Mouse (Mus musculus) hindbrain, embryonic 14.5 days (tissue): ENCODE data around the gene Vhl. TPM values are rescaled to one million over a fixed set of nuclear protein-coding genes. Genes with fewer than 3 reads are reported as not detected.

Experiments
- ATAC-seq: fragments of 200-750 bp; cut with Nextera tagmentation; 2 replicates; pipeline ENCODE4 v1.8.0; 2017; ENCODE audit warnings: moderate number of reproducible peaks, mild to moderate bottlenecking, moderate TSS enrichment, moderate library complexity; ENCODE audit not compliant: low FRiP score
- DNase-seq: peaks from one replicate; pipeline ENCODE4 v3.0.0-alpha.2; 2015; ENCODE audit warnings: low spot score
- H3K27ac ChIP-seq: fragments of 300-500 bp; sonication (generic); 2 replicates; pipeline ENCODE4 v1.5.1; 2014; ENCODE audit warnings: mild to moderate bottlenecking, moderate library complexity
- H3K27me3 ChIP-seq: fragments of 300-500 bp; sonication (generic); 2 replicates; pipeline ENCODE4 v1.6.1; 2014; ENCODE audit warnings: mild to moderate bottlenecking, low read length, mixed read lengths; ENCODE audit not compliant: control insufficient read depth, insufficient read depth
- H3K36me3 ChIP-seq: fragments of 300-500 bp; sonication (generic); replicated peaks from 2 replicates; pipeline ENCODE4 v1.6.1; 2014; ENCODE audit not compliant: control insufficient read depth, insufficient read depth
- H3K4me1 ChIP-seq: fragments of 300-500 bp; sonication (generic); replicated peaks from 2 replicates; pipeline ENCODE4 v1.6.1; 2014; ENCODE audit warnings: antibody characterized with exemption, low read length, mixed read lengths; ENCODE audit not compliant: control insufficient read depth, insufficient read depth
- H3K4me2 ChIP-seq: fragments of 300-500 bp; sonication (generic); replicated peaks from 2 replicates; pipeline ENCODE4 v1.6.1; 2014; ENCODE audit warnings: mild to moderate bottlenecking, moderate library complexity
- H3K4me3 ChIP-seq: fragments of 300-500 bp; sonication (generic); replicated peaks from 2 replicates; pipeline ENCODE4 v1.5.1; 2014; ENCODE audit warnings: mild to moderate bottlenecking, low read length
- H3K9ac ChIP-seq: fragments of 300-500 bp; sonication (generic); 2 replicates; pipeline ENCODE4 v1.6.1; 2014
- H3K9me3 ChIP-seq: fragments of 300-500 bp; sonication (generic); 2 replicates; pipeline ENCODE4 v1.6.1; 2016; ENCODE audit warnings: low read length; ENCODE audit not compliant: control insufficient read depth
- WGBS: fragments of 180-500 bp; shearing (Covaris S2); extraction: QIAGEN DNeasy Blood & Tissue Kit; methylation state at CpG from one replicate; pipeline ENCODE4 v1.1.7; 2014; 5-methylcytosine and 5-hydroxymethylcytosine counted together
- polyA plus RNA-seq: library from polyadenylated mRNA; unstranded; fragments of >200 nt; fragmentation: Nextera tagmentation; extraction: Ambion mirVana; gene quantifications from 2 replicates; pipeline ENCODE4 v1.2.1, GENCODE M21; 2014

Gene Vhl
- polyA plus RNA-seq, result 86.5 and 96.9 TPM in 2 replicates

DNA sequence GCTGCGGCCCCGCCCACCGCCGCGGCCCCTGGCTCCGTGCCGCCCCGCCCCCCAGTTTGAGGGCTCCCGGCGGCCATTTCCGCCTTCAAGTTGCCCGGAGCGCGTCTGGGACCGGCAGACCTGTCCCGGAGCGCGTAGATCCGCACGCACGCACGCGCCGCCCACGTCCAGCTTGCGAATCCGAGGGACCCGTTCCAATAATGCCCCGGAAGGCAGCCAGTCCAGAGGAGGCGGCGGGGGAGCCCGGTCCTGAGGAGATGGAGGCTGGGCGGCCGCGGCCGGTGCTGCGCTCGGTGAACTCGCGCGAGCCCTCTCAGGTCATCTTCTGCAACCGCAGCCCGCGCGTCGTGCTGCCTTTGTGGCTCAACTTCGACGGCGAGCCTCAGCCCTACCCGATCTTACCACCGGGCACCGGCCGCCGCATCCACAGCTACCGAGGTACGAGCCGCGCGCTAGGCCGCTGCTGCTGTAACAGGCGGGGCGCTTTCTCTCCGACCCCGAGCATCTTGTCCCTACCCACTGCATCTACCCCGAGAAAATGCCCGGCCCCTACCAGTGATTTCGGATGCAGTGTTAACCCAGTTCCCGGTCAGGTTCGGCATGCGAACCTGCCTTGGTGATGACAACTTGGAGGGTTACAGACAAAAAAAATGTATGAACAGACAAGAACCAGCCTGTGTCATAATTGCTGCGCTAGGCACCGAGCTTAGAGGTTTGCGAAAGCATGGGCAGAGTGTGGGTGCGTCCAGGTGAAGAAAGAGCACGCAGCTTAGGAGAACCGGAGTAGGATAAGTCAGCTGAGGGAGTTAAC, at the start of gene Vhl:
Vhl (plus strand) TSS at position 19 of the 811 bp plus-strand sequence.
- peak within 1 kb of the TSS; percentile 77 for H3K4me3 ChIP-seq
- ATAC-seq (peak; percentile 86), DNase-seq (peak; percentile 77)
- peak within 1 kb of the TSS; percentile 62 for H3K4me2 ChIP-seq
- H3K36me3 ChIP-seq, result peaks cover 14% of the 10 kb centered on the region
- H3K27ac ChIP-seq, result peak within 1 kb of the TSS; percentile 76
- no peaks in the 10 kb centered on the region for H3K27me3 ChIP-seq
- under 1% methylated on average over 71 of the region's 76 CpGs for WGBS
- H3K9me3 ChIP-seq, result no peaks in the 10 kb centered on the region
- H3K9ac ChIP-seq, result peak within 1 kb of the TSS; percentile 70
- peaks cover 13% of the 10 kb centered on the region for H3K4me1 ChIP-seq

DNA sequence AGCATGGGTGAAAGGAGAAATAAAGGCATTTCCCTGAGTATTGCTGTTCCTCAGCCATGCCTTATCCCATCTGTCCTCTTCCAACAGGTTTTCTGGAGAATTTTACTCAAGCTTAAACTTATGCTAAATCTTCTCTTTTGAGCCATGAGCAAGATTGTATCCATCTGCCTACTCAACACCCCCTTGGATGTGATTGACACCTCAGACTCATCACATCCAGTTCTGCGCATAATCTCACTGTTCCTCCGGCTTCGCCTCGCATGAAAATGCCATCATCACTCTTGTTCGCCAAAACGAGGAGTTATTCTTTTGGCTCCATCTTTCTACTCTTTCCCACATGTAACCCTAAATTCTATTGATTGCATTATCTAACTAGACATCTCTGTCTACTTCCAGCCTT, 47.7 kb upstream of the Vhl start:
- DNase-seq (no peak), ATAC-seq (no peak)
- Histone ChIP-seq H3K9ac (no peak overlapping the region), H3K36me3 (no peaks in the 10 kb centered on the region), H3K4me2 (no peak overlapping the region), H3K4me1 (no peaks in the 10 kb centered on the region), H3K9me3 (no peaks in the 10 kb centered on the region), H3K4me3 (no peak overlapping the region), H3K27ac (no peak overlapping the region), H3K27me3 (no peaks in the 10 kb centered on the region)
- 97% methylated on average over 6 of the region's 6 CpGs for WGBS

DNA sequence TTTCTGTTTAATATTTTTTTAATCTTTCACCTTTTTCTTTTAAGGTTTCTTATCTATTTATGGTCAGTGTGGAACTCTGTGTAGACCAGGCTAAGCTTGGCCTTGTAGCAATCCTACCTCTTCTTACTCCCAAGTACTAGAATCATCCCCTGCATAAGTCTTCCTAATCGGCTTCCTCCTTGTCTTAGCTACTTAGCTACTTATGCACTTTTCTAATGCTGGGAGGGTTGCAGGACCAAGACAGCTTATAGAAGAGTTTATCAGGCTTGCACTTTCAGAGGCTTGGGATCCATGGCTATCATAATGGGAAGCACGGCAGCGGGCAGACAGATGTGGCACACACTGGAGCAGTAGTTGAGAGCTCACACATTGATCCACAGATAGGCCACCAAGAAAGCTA, 44.5 kb upstream of the Vhl start:
- H3K27ac ChIP-seq, result no peak overlapping the region
- 92% methylated on average over 3 of the region's 3 CpGs for WGBS
- H3K4me3 ChIP-seq, result no peak overlapping the region
- no peak overlapping the region for H3K4me2 ChIP-seq
- H3K36me3 ChIP-seq, result no peaks in the 10 kb centered on the region
- ATAC-seq (no peak), DNase-seq (no peak)
- no peaks in the 10 kb centered on the region for H3K4me1 ChIP-seq
- no peaks in the 10 kb centered on the region for H3K9me3 ChIP-seq
- no peak overlapping the region for H3K9ac ChIP-seq
- no peaks in the 10 kb centered on the region for H3K27me3 ChIP-seq

DNA sequence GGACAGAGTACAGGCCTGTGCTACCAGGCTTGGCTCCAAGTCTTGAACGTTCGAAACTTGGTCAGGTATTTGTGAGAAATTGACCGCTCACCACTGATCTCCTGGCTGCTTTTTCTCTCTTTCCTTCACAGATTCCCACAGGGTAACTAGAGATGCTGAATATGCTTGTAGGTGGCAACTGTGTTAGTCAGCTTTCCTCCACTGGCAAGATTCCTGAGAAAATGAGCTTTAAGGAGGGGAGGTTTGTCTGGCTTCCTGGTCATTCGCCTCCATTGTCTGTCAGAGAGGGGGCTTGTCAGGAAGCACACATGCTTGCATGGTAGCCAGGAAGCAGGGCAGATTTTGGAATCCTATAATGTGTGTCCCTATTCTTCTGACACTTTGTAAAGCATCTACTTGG, 40.7 kb upstream of the Vhl start:
- no peaks in the 10 kb centered on the region for H3K36me3 ChIP-seq
- DNase-seq (no peak), ATAC-seq (no peak)
- H3K9ac ChIP-seq, result no peak overlapping the region
- WGBS, result 93% methylated on average over 4 of the region's 4 CpGs
- H3K4me2 ChIP-seq, result no peak overlapping the region
- H3K4me3 ChIP-seq, result no peak overlapping the region
- no peak overlapping the region for H3K27ac ChIP-seq
- H3K9me3 ChIP-seq, result no peaks in the 10 kb centered on the region
- H3K27me3 ChIP-seq, result no peaks in the 10 kb centered on the region
- H3K4me1 ChIP-seq, result no peaks in the 10 kb centered on the region

DNA sequence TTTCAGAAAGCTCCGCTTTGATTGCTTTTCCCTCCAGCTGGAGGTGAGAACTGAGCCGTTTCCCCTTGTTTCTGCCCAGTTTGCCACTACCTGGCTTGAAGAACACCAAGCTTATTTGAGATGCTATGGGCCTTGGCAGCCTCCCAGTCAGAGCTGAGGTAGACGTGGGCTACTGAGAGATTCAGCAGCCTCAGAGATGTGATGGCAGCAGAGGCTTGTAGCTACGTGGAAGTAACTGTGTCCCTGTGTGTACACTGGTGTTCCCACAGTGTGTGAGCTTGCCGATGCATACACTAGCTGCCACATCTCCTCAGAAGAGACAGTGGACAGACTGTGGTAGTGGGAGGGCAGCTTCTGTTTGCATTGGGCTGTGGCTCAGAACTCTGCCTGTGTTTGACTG, 38.7 kb upstream of the Vhl start:
- Histone ChIP-seq H3K27ac (no peak overlapping the region), H3K27me3 (no peaks in the 10 kb centered on the region), H3K4me3 (no peak overlapping the region), H3K4me2 (no peak overlapping the region), H3K9ac (no peak overlapping the region), H3K4me1 (no peaks in the 10 kb centered on the region), H3K9me3 (no peaks in the 10 kb centered on the region), H3K36me3 (no peaks in the 10 kb centered on the region)
- ATAC-seq (no peak), DNase-seq (no peak)
- 90% methylated on average over 5 of the region's 5 CpGs for WGBS

DNA sequence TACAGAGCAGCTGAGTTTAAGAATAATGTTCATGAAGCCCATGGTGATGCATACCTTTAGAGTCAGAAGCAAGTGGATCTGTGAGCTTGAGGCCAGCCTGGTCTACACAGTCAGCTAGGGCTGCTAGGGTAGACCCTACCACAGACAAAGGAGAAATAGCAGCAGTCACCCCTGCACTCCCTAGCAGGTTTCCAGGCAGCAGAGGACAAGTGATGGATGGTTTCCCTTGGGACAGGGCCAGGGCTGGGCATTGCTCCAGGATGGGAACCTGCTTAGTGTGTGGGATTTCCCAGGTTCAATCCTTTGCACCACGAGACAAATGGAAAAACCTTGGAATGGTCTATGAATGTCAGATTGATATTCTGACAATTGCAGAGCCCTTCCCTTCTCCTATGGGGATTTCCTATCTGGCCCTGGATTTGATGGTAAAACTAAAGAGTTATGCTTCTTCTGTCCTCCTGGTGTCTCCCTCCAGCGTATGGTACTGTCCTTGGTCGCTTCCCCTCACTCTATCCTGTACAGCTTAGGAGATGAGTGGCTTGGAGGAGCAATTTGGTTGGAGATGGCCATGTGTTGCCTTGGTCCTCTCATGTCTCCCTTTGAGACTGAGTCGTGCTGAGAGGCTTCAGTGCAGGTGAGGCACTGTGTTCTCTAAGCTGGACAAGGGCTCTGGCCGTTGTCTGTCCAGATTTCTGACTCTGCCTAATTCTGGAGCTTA, 37.1 kb upstream of the Vhl start:
- no peak overlapping the region for H3K4me3 ChIP-seq
- H3K9ac ChIP-seq, result no peak overlapping the region
- no peaks in the 10 kb centered on the region for H3K9me3 ChIP-seq
- H3K27me3 ChIP-seq, result no peaks in the 10 kb centered on the region
- 77% methylated on average over 5 of the region's 5 CpGs for WGBS
- H3K4me2 ChIP-seq, result no peak overlapping the region
- no peaks in the 10 kb centered on the region for H3K4me1 ChIP-seq
- peak; percentile 51 for DNase-seq
- no peaks in the 10 kb centered on the region for H3K36me3 ChIP-seq
- ATAC-seq, result no peak; the same call in 1 of the 2 replicates
- no peak overlapping the region for H3K27ac ChIP-seq

DNA sequence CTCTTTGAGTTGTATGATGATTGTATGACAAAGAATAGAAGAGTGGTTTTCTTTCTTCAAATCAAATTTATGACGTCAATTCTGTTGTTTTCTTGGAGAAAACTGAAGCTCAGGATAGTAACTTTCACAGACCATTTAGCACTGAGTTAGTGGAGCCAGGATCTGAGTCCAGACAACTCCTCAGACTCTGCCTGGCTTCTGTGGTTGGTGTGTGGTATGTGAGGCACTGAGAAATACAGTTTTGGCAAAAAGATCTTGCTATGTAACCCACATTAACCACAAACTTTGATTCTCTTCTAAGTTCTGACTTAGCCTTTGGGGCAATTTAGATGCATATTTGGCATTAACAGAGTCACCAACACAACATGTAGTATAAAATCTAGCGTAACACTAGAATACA, 31.1 kb upstream of the Vhl start:
- 95% methylated on average over 2 of the region's 2 CpGs for WGBS
- Histone ChIP-seq H3K4me3 (no peak overlapping the region), H3K9ac (no peak overlapping the region), H3K4me2 (no peak overlapping the region), H3K27me3 (no peaks in the 10 kb centered on the region), H3K4me1 (no peaks in the 10 kb centered on the region), H3K36me3 (no peaks in the 10 kb centered on the region), H3K9me3 (no peaks in the 10 kb centered on the region), H3K27ac (no peak overlapping the region)
- ATAC-seq (no peak), DNase-seq (no peak)

DNA sequence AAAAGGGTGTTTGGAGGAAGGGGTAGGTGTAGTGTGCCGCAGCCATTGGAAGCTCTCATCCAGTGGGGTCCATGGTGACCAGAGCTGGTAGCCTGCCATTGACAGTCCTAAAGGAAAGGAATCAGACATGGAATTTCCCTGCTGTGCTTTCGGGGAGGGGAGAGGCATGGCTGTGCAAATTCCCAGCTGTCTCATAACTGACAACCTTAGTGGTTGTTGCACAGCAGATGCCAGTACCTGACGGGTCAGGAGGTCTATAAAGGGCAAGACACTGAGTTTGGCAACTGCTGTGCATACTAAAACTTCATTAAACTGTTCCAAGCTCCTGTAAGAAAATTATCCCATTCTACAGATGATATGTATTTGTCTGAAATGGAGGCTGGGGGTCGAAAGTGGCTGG, 25.8 kb upstream of the Vhl start:
- DNase-seq, result no peak
- no peak for ATAC-seq
- Histone ChIP-seq H3K4me1 (no peaks in the 10 kb centered on the region), H3K36me3 (no peaks in the 10 kb centered on the region), H3K27ac (no peak overlapping the region), H3K4me3 (no peak overlapping the region), H3K4me2 (no peak overlapping the region), H3K9ac (no peak overlapping the region), H3K27me3 (no peaks in the 10 kb centered on the region), H3K9me3 (no peaks in the 10 kb centered on the region)
- 94% methylated on average over 4 of the region's 4 CpGs for WGBS

DNA sequence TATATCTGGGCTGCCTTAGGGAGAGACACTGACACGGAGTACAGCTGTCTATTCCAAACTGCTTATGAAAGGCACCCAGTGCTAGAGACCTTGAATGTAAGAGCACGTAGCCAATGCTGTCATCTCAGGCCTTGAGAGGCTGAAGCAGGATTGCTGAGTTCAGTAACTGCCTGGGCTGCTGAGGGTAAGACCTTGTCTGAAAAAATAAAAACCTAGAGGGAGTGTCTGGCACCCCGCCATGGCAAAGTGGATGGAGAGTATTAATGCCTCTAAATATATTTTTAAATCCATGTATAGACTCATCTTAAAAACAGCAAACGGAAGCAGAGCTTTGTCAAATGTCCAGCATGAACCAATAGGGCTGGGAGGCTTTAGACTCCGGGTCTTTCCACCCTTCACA, 23.9 kb upstream of the Vhl start:
- no peak overlapping the region for H3K27ac ChIP-seq
- no peaks in the 10 kb centered on the region for H3K9me3 ChIP-seq
- no peak overlapping the region for H3K9ac ChIP-seq
- no peaks in the 10 kb centered on the region for H3K36me3 ChIP-seq
- 79% methylated on average over 5 of the region's 5 CpGs for WGBS
- no peak overlapping the region for H3K4me2 ChIP-seq
- H3K27me3 ChIP-seq, result no peaks in the 10 kb centered on the region
- DNase-seq (no peak), ATAC-seq (no peak)
- peaks cover 4% of the 10 kb centered on the region for H3K4me1 ChIP-seq
- no peak overlapping the region for H3K4me3 ChIP-seq
